Mouse (Mus musculus) adrenal gland, postnatal 0 days (tissue): Measurements from ENCODE around the gene Map3k7cl. TPM values are rescaled to one million over a fixed set of nuclear protein-coding genes. Genes with fewer than 3 reads are reported as not detected.

ENCODE experiments used
- polyA plus RNA-seq: library from polyadenylated mRNA; unstranded; fragments of >200 nt; fragmentation: Nextera tagmentation; extraction: Ambion mirVana; gene quantifications from 2 replicates; pipeline ENCODE4 v1.2.1, GENCODE M21; 2015

Gene Map3k7cl
- 0.24 and 0.32 TPM in 2 replicates for polyA plus RNA-seq

DNA sequence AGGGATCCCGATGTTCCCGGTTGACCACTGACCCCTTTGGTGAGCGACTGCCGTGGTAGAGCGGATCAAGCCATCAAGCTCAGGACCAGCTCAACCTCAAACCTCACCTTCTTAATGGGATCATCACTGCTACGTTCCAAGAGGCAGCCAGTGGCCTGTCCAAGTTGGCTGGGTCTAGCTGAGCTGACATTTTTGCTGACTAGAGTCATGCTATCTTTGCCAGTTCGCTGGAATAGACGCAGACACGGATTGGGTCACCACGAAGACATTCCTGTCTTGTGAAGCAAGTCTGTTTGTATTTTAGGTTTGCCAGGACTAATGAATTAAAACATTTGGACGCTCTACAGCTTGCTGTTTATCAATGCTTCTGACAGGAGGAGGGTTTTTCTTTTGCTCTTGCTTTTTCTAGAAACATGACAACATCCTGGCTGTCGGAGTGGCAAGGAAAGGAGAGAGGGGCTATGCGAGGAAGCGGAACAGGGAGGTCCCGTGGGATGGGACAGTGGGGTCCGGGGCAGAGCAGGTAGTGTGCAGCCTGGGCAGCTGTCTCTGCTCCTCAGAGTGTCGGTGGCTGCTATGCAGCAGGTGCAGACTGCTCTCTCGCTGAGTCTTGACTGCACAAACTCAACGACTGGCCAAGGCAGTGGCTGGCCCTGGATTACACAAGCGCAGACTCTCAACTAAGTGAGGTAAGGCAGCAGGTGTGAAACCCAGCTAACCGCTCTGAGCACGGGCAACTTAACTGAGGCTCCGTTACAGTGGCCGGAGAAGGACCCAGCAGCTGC is at the start of gene Map3k7cl:
TSS of gene Map3k7cl (plus strand) at position 424 of the 785 bp plus-strand sequence.

Other genes starting within 250 kb of the Map3k7cl start
- 31.0 and 34.7 TPM in 2 replicates for gene N6amt1, start 199.1 kb upstream of the Map3k7cl start, polyA plus RNA-seq
- 10.7 and 13.2 TPM in 2 replicates for gene Ltn1, start 120.7 kb upstream of the Map3k7cl start, polyA plus RNA-seq
- 7.3 and 9.4 TPM in 2 replicates for gene Rwdd2b, start 112.8 kb upstream of the Map3k7cl start, polyA plus RNA-seq
- 36.3 and 43.1 TPM in 2 replicates for gene Usp16, start 98.6 kb upstream of the Map3k7cl start, polyA plus RNA-seq
- gene Cct8, start 57.5 kb upstream of the Map3k7cl start, polyA plus RNA-seq = 172 and 246 TPM in 2 replicates
- 8.2 and 8.7 TPM in 2 replicates for gene Bach1, start 145.6 kb downstream of the Map3k7cl start, polyA plus RNA-seq